Comparison of ENCODE assay signal across 9 mouse cellular contexts in genomic region chr8:69775149-69775534, GRCm38 (mm10). TPM values are rescaled to one million over a fixed set of nuclear protein-coding genes. Genes with fewer than 3 reads are reported as not detected.
A peak's percentile ranks its signal among the peaks of the same experiment; 100 is the strongest.
DNase-seq lines count a peak whose midpoint lies in the region; ATAC-seq and TF ChIP-seq lines count a peak whose summit lies in the region.
"Had no signal": no experiment of that assay in that cellular context is flagged by ENCODE, and none has a peak within 500 bp of the region (broad histone marks: within the 10 kb centered on the region; RNA-seq: fewer than 3 reads in every experiment).

No protein-coding gene starts in this region.

- peak overlapping the region; percentile 51 for H3K4me2 ChIP-seq in heart, embryonic 16.5 days (ENCODE audit: low read depth, low read length)
- peak overlapping the region; percentile 66 for H3K4me2 ChIP-seq in hindbrain, embryonic 12.5 days (replicated peaks)
- H3K4me2 ChIP-seq in midbrain, embryonic 11.5 days: peak overlapping the region; percentile 29; the same call in 1 of the 2 replicates

- no peak overlapping the region for H3K9ac ChIP-seq in heart, embryonic 16.5 days (ENCODE audit: low read length)
- peak overlapping the region; percentile 90; the same call in 1 of the 2 replicates for H3K9ac ChIP-seq in hindbrain, embryonic 12.5 days
- H3K9ac ChIP-seq in midbrain, embryonic 11.5 days (ENCODE audit: low read length): no peak overlapping the region

- H3K4me1 ChIP-seq in heart, embryonic 16.5 days (ENCODE audit: control insufficient read depth, insufficient read depth, low read length): peaks cover 17% of the 10 kb centered on the region
- peaks cover 1% of the 10 kb centered on the region; the same call in 1 of the 2 replicates for H3K4me1 ChIP-seq in bone marrow, adult 2 months (ENCODE audit: control insufficient read depth, insufficient read depth, low read length)
- peaks cover 17% of the 10 kb centered on the region for H3K4me1 ChIP-seq in hindbrain, embryonic 12.5 days
- peaks cover 15% of the 10 kb centered on the region for H3K4me1 ChIP-seq in midbrain, embryonic 11.5 days (ENCODE audit: control insufficient read depth, insufficient read depth, low read length)

- H3K36me3 ChIP-seq in heart, embryonic 16.5 days (ENCODE audit: control insufficient read depth, insufficient read depth): no peaks in the 10 kb centered on the region
- H3K36me3 ChIP-seq in hindbrain, embryonic 12.5 days: no peaks in the 10 kb centered on the region; the same call in 1 of the 2 replicates
- no peaks in the 10 kb centered on the region for H3K36me3 ChIP-seq in midbrain, embryonic 11.5 days (ENCODE audit: control insufficient read depth, insufficient read depth, low read length)

- TF ChIP-seq POLR2A in bone marrow, adult 2 months (IDR thresholded peaks at IDR 0.05; ENCODE audit: borderline replicate concordance, control insufficient read depth, low read depth, low read length): no peak

- no peaks in the 10 kb centered on the region for H3K9me3 ChIP-seq in heart, embryonic 16.5 days (replicated peaks; ENCODE audit: control insufficient read depth, low read length)
- no peaks in the 10 kb centered on the region for H3K9me3 ChIP-seq in hindbrain, embryonic 12.5 days (replicated peaks)
- no peaks in the 10 kb centered on the region for H3K9me3 ChIP-seq in midbrain, embryonic 11.5 days (ENCODE audit: control insufficient read depth, low read length)

- ATAC-seq in heart, embryonic 16.5 days (replicated peaks; ENCODE audit: extremely low read depth, insufficient read depth, low FRiP score): no peak
- ATAC-seq in hindbrain, embryonic 12.5 days (ENCODE audit: low FRiP score): peak; percentile 36
- ATAC-seq in midbrain, embryonic 11.5 days (ENCODE audit: low FRiP score): no peak
- ATAC-seq in CD4-positive, CD25-positive, alpha-beta regulatory T cell, adult 4 months: no peak

- H3K4me3 ChIP-seq in heart, embryonic 16.5 days (ENCODE audit: low read length): peak overlapping the region; percentile 77
- H3K4me3 ChIP-seq in bone marrow, adult 2 months (replicated peaks; ENCODE audit: control insufficient read depth, low read depth, low read length): peak overlapping the region; percentile 54
- H3K4me3 ChIP-seq in hindbrain, embryonic 12.5 days: peak overlapping the region; percentile 74
- H3K4me3 ChIP-seq in midbrain, embryonic 11.5 days (ENCODE audit: low read depth, low read length): peak overlapping the region; percentile 71; the same call in 1 of the 2 replicates

- DNase-seq in heart, postnatal 36 days: no peak
- DNase-seq in midbrain, embryonic 11.5 days (ENCODE audit: low spot score, missing footprints): no peak
- DNase-seq in cerebellum, adult 9-11 months: no peak
- no peak for DNase-seq in adrenal gland, adult 18-20 months (ENCODE audit: low spot score in 2 of 2)

- intact Hi-C loops in heart, postnatal 36 days (cut with DNase I): loop anchor here (2.0 kb wide), 1 partner anchor 24 kb away; no protein-coding TSS in a partner anchor

- no peak for TF ChIP-seq CTCF in bone marrow, adult 2 months (IDR thresholded peaks at IDR 0.05; ENCODE audit: control insufficient read depth, insufficient read depth, low read length)

- H3K27me3 ChIP-seq in heart, embryonic 16.5 days (ENCODE audit: control insufficient read depth, insufficient read depth, low read length): no peaks in the 10 kb centered on the region
- no peaks in the 10 kb centered on the region for H3K27me3 ChIP-seq in hindbrain, embryonic 12.5 days
- no peaks in the 10 kb centered on the region for H3K27me3 ChIP-seq in midbrain, embryonic 11.5 days (ENCODE audit: control insufficient read depth, insufficient read depth, low read length)

- WGBS in heart, embryonic 16.5 days: 50% methylated on average over 2 of the region's 2 CpGs
- WGBS in bone marrow, adult 2 months: 36% methylated on average over 2 of the region's 2 CpGs
- 55% methylated on average over 2 of the region's 2 CpGs for WGBS in hindbrain, embryonic 12.5 days
- 67% methylated on average over 2 of the region's 2 CpGs for WGBS in midbrain, embryonic 11.5 days

- no peak overlapping the region for H3K27ac ChIP-seq in heart, embryonic 16.5 days (ENCODE audit: low read length)
- H3K27ac ChIP-seq in bone marrow, adult 2 months (ENCODE audit: control insufficient read depth, insufficient read depth, low read depth, low read length, poor library complexity): peak overlapping the region; percentile 60
- H3K27ac ChIP-seq in hindbrain, embryonic 12.5 days: peak overlapping the region; percentile 100
- H3K27ac ChIP-seq in midbrain, embryonic 11.5 days (ENCODE audit: low read depth, low read length): no peak overlapping the region

RNA-seq across cellular contexts. Expression of gene Gm20422, which starts 0.5 kb away (rescaled TPM):
- polyA plus RNA-seq in heart, embryonic 16.5 days (2015; fragmentation: Nextera tagmentation; extraction: Ambion mirVana): 0.25 TPM in 1 of 2 replicates, not detected in the other
- 1 to 10 TPM in 1 of 2 experiments, not detected in 1; 1.3 TPM for total RNA-seq in heart, postnatal 36 days (2021)
- polyA plus RNA-seq in bone marrow, adult 2 months (2011; ENCODE audit: insufficient read depth, insufficient read length, low replicate concordance, missing spikeins): 2.4 and 3.8 TPM in 2 replicates
- polyA plus RNA-seq in hindbrain, embryonic 12.5 days (2016; fragmentation: Nextera tagmentation; extraction: Ambion mirVana): 1.2 TPM in 1 of 2 replicates, not detected in the other
- 1.4 and 1.6 TPM in 2 replicates for polyA plus RNA-seq in midbrain, embryonic 11.5 days (2014; fragmentation: Nextera tagmentation; extraction: Ambion mirVana)
- polyA plus RNA-seq in CD4-positive, CD25-positive, alpha-beta regulatory T cell, adult 4 months (2017; shearing (Covaris generic)): 1 to 10 TPM; 2.1 to 3.2 TPM
- total RNA-seq in adrenal gland, adult 18-20 months (2021): under 1 TPM in 1 of 2 experiments, not detected in 1; 0.64 TPM
- total RNA-seq: ES-E14 had no signal

RNA-seq across cellular contexts. Expression of gene Atp13a1, which starts 15.8 kb away (rescaled TPM):
- polyA plus RNA-seq in heart, embryonic 16.5 days (2015; fragmentation: Nextera tagmentation; extraction: Ambion mirVana): 29.3 TPM in 2 replicates
- total RNA-seq in heart, postnatal 36 days (2021): 10 to 100 TPM; 14.1 to 14.4 TPM
- 22.2 and 44.4 TPM in 2 replicates for polyA plus RNA-seq in bone marrow, adult 2 months (2011; ENCODE audit: insufficient read depth, insufficient read length, low replicate concordance, missing spikeins)
- 55.7 and 55.9 TPM in 2 replicates for polyA plus RNA-seq in hindbrain, embryonic 12.5 days (2016; fragmentation: Nextera tagmentation; extraction: Ambion mirVana)
- 33.8 and 40.7 TPM in 2 replicates for polyA plus RNA-seq in midbrain, embryonic 11.5 days (2014; fragmentation: Nextera tagmentation; extraction: Ambion mirVana)
- 10 to 100 TPM; 20.4 to 28.0 TPM for polyA plus RNA-seq in CD4-positive, CD25-positive, alpha-beta regulatory T cell, adult 4 months (2017; shearing (Covaris generic))
- total RNA-seq in adrenal gland, adult 18-20 months (2021): 10 to 100 TPM; 34.0 to 42.8 TPM

RNA-seq across cellular contexts. Expression of gene Zfp866, which starts 15.8 kb away (rescaled TPM):
- polyA plus RNA-seq in heart, embryonic 16.5 days (2015; fragmentation: Nextera tagmentation; extraction: Ambion mirVana): 18.0 and 20.3 TPM in 2 replicates
- 10 to 100 TPM; 14.4 to 16.2 TPM for total RNA-seq in heart, postnatal 36 days (2021)
- polyA plus RNA-seq in bone marrow, adult 2 months (2011; ENCODE audit: insufficient read depth, insufficient read length, low replicate concordance, missing spikeins): 10.6 and 13.5 TPM in 2 replicates
- 42.7 and 42.8 TPM in 2 replicates for polyA plus RNA-seq in hindbrain, embryonic 12.5 days (2016; fragmentation: Nextera tagmentation; extraction: Ambion mirVana)
- 41.5 and 42.2 TPM in 2 replicates for polyA plus RNA-seq in midbrain, embryonic 11.5 days (2014; fragmentation: Nextera tagmentation; extraction: Ambion mirVana)
- polyA plus RNA-seq in CD4-positive, CD25-positive, alpha-beta regulatory T cell, adult 4 months (2017; shearing (Covaris generic)): 10 to 100 TPM; 16.4 to 23.9 TPM
- total RNA-seq in adrenal gland, adult 18-20 months (2021): 10 to 100 TPM; 20.1 to 24.1 TPM

RNA-seq across cellular contexts. Expression of gene Zfp963, which starts 25.4 kb away (rescaled TPM):
- polyA plus RNA-seq in heart, embryonic 16.5 days (2015; fragmentation: Nextera tagmentation; extraction: Ambion mirVana): 3.9 and 5.1 TPM in 2 replicates
- total RNA-seq in heart, postnatal 36 days (2021): 1 to 10 TPM; 2.0 to 2.2 TPM
- 3.6 and 6.2 TPM in 2 replicates for polyA plus RNA-seq in bone marrow, adult 2 months (2011; ENCODE audit: insufficient read depth, insufficient read length, low replicate concordance, missing spikeins)
- polyA plus RNA-seq in hindbrain, embryonic 12.5 days (2016; fragmentation: Nextera tagmentation; extraction: Ambion mirVana): 6.6 and 7.3 TPM in 2 replicates
- 6.7 and 7.0 TPM in 2 replicates for polyA plus RNA-seq in midbrain, embryonic 11.5 days (2014; fragmentation: Nextera tagmentation; extraction: Ambion mirVana)
- polyA plus RNA-seq in CD4-positive, CD25-positive, alpha-beta regulatory T cell, adult 4 months (2017; shearing (Covaris generic)): 1 to 10 TPM; 6.8 to 8.1 TPM
- 1 to 10 TPM; 3.5 to 4.6 TPM for total RNA-seq in adrenal gland, adult 18-20 months (2021)

RNA-seq across cellular contexts. Expression of gene Gmip, which starts 33.3 kb away (rescaled TPM):
- 9.3 and 9.8 TPM in 2 replicates for polyA plus RNA-seq in heart, embryonic 16.5 days (2015; fragmentation: Nextera tagmentation; extraction: Ambion mirVana)
- 1 to 10 TPM; 5.4 to 5.6 TPM for total RNA-seq in heart, postnatal 36 days (2021)
- polyA plus RNA-seq in bone marrow, adult 2 months (2011; ENCODE audit: insufficient read depth, insufficient read length, low replicate concordance, missing spikeins): 45.7 and 112 TPM in 2 replicates
- 17.9 and 23.3 TPM in 2 replicates for polyA plus RNA-seq in hindbrain, embryonic 12.5 days (2016; fragmentation: Nextera tagmentation; extraction: Ambion mirVana)
- polyA plus RNA-seq in midbrain, embryonic 11.5 days (2014; fragmentation: Nextera tagmentation; extraction: Ambion mirVana): 7.8 TPM in 2 replicates
- polyA plus RNA-seq in CD4-positive, CD25-positive, alpha-beta regulatory T cell, adult 4 months (2017; shearing (Covaris generic)): 100 to 1,000 TPM in 1 of 2 experiments, 10 to 100 TPM in 1; 71.9 to 150 TPM
- total RNA-seq in adrenal gland, adult 18-20 months (2021): 10 to 100 TPM in 1 of 2 experiments, 1 to 10 TPM in 1; 8.3 to 10.6 TPM

Comparison
In these comparisons a context has a peak if more than half of its experiments do, and no peak if none do; other contexts are left out.
1. H3K27ac ChIP-seq: peak in bone marrow, adult 2 months (single experiment) and hindbrain, embryonic 12.5 days (single experiment); none in heart, embryonic 16.5 days (single experiment) and midbrain, embryonic 11.5 days (single experiment).
2. Peak in every context shown above with its lines, with median percentiles within 50 percentile points of each other: H3K4me2 ChIP-seq and H3K4me3 ChIP-seq.